Mouse (Mus musculus): ENCODE measurements at regions not wholly inside any gene's neighbourhood (a gene's known extent, or its start where the extent isn't known, plus 50 kb on each side); places are given as distances from the start of the nearest gene placed in this dataset.

DNA sequence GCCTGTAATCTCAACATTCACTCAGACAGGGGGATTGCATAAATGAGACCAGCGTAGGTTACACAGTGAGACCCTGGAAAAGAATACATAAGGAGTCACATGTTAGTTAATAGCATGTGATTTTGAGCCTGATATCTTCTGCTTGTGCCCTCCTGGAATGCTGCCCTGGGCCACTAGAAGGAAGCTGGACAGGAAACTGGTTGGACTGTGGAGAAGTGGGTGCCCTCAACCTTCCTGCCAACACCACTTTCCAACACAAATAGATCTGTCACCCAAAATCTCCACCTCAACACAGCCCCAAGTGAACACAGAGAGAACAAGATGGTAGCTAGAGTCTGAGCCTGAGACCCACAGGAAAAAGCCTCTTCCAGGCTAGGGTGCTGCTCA is 76.2 kb downstream of the Tomm20 start:
- no peak for TF ChIP-seq CTCF (conservative IDR thresholded peaks at IDR 0.05; ENCODE audit: low read length)
- no peak for TF ChIP-seq NANOG (IDR thresholded peaks at IDR 0.05; ENCODE audit: borderline replicate concordance, low read length)

Measured in E14TG2a.4 (cell line).